Mouse (Mus musculus) liver, postnatal 0 days (tissue): ENCODE results near the gene Nosip.

ENCODE experiments used
- CTCF ChIP-seq: sonication (generic); IDR thresholded peaks from 2 replicates; pipeline ENCODE4 v1.5.1; 2016; ENCODE audit warnings: antibody characterized with exemption, low read depth
- EP300 ChIP-seq: IDR thresholded peaks from 2 replicates; pipeline ENCODE4 v1.6.1; 2016; ENCODE audit warnings: antibody characterized with exemption, low read depth, mild to moderate bottlenecking

- TF ChIP-seq EP300: no peak
- no peak for TF ChIP-seq CTCF
Measured at GRCm38 (mm10) chr7:45036702-45037101, 25.5 kb upstream of the Nosip start.
